Mouse (Mus musculus): Measurements from ENCODE around the gene Cacna2d2. TPM values are rescaled to one million over a fixed set of nuclear protein-coding genes. Genes with fewer than 3 reads are reported as not detected.

Gene Cacna2d2
- polyA plus RNA-seq, 1 experiment from 2014 or later = 0.18 TPM

GRCm38 (mm10) chr9:107456667-107457066 is 57.3 kb downstream of the Cacna2d2 start:
- H3K9ac ChIP-seq (ENCODE audit: low read depth, low read length) = no peak overlapping the region
- H3K4me3 ChIP-seq (ENCODE audit: low read depth, low read length) = no peak overlapping the region
- no peak overlapping the region for H3K4me2 ChIP-seq
- H3K27ac ChIP-seq (ENCODE audit: low read depth, low read length) = no peak overlapping the region
- no peak for ATAC-seq (replicated peaks; ENCODE audit: low FRiP score)
- no peaks in the 10 kb centered on the region for H3K36me3 ChIP-seq (ENCODE audit: control insufficient read depth, insufficient read depth, low read length)
- DNase-seq (ENCODE audit: low spot score) = no peak
- H3K9me3 ChIP-seq (ENCODE audit: control insufficient read depth, low read length) = no peaks in the 10 kb centered on the region
- 0 out of 2 replicates have a peak, but pooled peaks cover 2% of the 10 kb centered on the region for H3K4me1 ChIP-seq (replicated peaks; ENCODE audit: control insufficient read depth, insufficient read depth, low read length)
- peaks cover 9% of the 10 kb centered on the region for H3K27me3 ChIP-seq (replicated peaks; ENCODE audit: control insufficient read depth, insufficient read depth, low read length)
- 68% methylated on average over 15 of the region's 15 CpGs for WGBS

- Histone ChIP-seq H3K9me3 (ENCODE audit: control insufficient read depth, low read length) (no peaks in the 10 kb centered on the region), H3K9ac (ENCODE audit: low read depth, low read length) (no peak overlapping the region), H3K4me2 (peak overlapping the region; percentile 23), H3K4me1 (replicated peaks; ENCODE audit: control insufficient read depth, insufficient read depth, low read length) (peaks cover 19% of the 10 kb centered on the region), H3K27me3 (replicated peaks; ENCODE audit: control insufficient read depth, insufficient read depth, low read length) (peaks cover 13% of the 10 kb centered on the region), H3K27ac (ENCODE audit: low read depth, low read length) (0 out of 2 replicates have a peak overlapping the region, but pooled peaks have one; percentile 34), H3K36me3 (ENCODE audit: control insufficient read depth, insufficient read depth, low read length) (no peaks in the 10 kb centered on the region), H3K4me3 (ENCODE audit: low read depth, low read length) (no peak overlapping the region)
- ATAC-seq (replicated peaks; ENCODE audit: low FRiP score) = peak; percentile 77
- no peak for DNase-seq (ENCODE audit: low spot score)
- 30% methylated on average over 5 of the region's 5 CpGs for whole genome bisulfite sequencing
These were observed 63.5 kb downstream of the Cacna2d2 start for GRCm38 (mm10) chr9:107462907-107463306.

GRCm38 (mm10) chr9:107463509-107463908 is 64.1 kb downstream of the Cacna2d2 start:
- ATAC-seq (replicated peaks; ENCODE audit: low FRiP score) (peak; percentile 69), DNase-seq (ENCODE audit: low spot score) (peak; percentile 82)
- Histone ChIP-seq H3K27ac (ENCODE audit: low read depth, low read length) (0 out of 2 replicates have a peak overlapping the region, but pooled peaks have one; percentile 34), H3K4me1 (replicated peaks; ENCODE audit: control insufficient read depth, insufficient read depth, low read length) (peaks cover 19% of the 10 kb centered on the region), H3K9me3 (ENCODE audit: control insufficient read depth, low read length) (no peaks in the 10 kb centered on the region), H3K27me3 (replicated peaks; ENCODE audit: control insufficient read depth, insufficient read depth, low read length) (peaks cover 13% of the 10 kb centered on the region), H3K36me3 (ENCODE audit: control insufficient read depth, insufficient read depth, low read length) (no peaks in the 10 kb centered on the region), H3K4me3 (ENCODE audit: low read depth, low read length) (no peak overlapping the region), H3K4me2 (peak overlapping the region; percentile 23), H3K9ac (ENCODE audit: low read depth, low read length) (no peak overlapping the region)
- WGBS = 10% methylated on average over 7 of the region's 7 CpGs

GRCm38 (mm10) chr9:107464130-107464529 is 64.7 kb downstream of the Cacna2d2 start:
- Histone ChIP-seq H3K9ac (ENCODE audit: low read depth, low read length) (no peak overlapping the region), H3K36me3 (ENCODE audit: control insufficient read depth, insufficient read depth, low read length) (no peaks in the 10 kb centered on the region), H3K9me3 (ENCODE audit: control insufficient read depth, low read length) (no peaks in the 10 kb centered on the region), H3K27ac (ENCODE audit: low read depth, low read length) (no peak overlapping the region), H3K4me3 (ENCODE audit: low read depth, low read length) (no peak overlapping the region), H3K27me3 (replicated peaks; ENCODE audit: control insufficient read depth, insufficient read depth, low read length) (peaks cover 13% of the 10 kb centered on the region), H3K4me1 (replicated peaks; ENCODE audit: control insufficient read depth, insufficient read depth, low read length) (peaks cover 19% of the 10 kb centered on the region), H3K4me2 (peak overlapping the region; percentile 16; the same call in 1 of the 2 replicates)
- DNase-seq (ENCODE audit: low spot score) (no peak), ATAC-seq (replicated peaks; ENCODE audit: low FRiP score) (peak; percentile 69)
- 11% methylated on average over 9 of the region's 9 CpGs for WGBS

GRCm38 (mm10) chr9:107465657-107466056 is 66.2 kb downstream of the Cacna2d2 start:
- Histone ChIP-seq H3K36me3 (ENCODE audit: control insufficient read depth, insufficient read depth, low read length) (no peaks in the 10 kb centered on the region), H3K4me2 (no peak overlapping the region), H3K9ac (ENCODE audit: low read depth, low read length) (no peak overlapping the region), H3K9me3 (ENCODE audit: control insufficient read depth, low read length) (no peaks in the 10 kb centered on the region), H3K4me3 (ENCODE audit: low read depth, low read length) (no peak overlapping the region), H3K4me1 (replicated peaks; ENCODE audit: control insufficient read depth, insufficient read depth, low read length) (peaks cover 19% of the 10 kb centered on the region), H3K27ac (ENCODE audit: low read depth, low read length) (no peak overlapping the region), H3K27me3 (replicated peaks; ENCODE audit: control insufficient read depth, insufficient read depth, low read length) (peaks cover 9% of the 10 kb centered on the region)
- WGBS = 49% methylated on average over 6 of the region's 6 CpGs
- DNase-seq (ENCODE audit: low spot score) = no peak
- ATAC-seq (replicated peaks; ENCODE audit: low FRiP score) = no peak

- peaks cover 5% of the 10 kb centered on the region; the same call in 1 of the 2 replicates for H3K4me1 ChIP-seq (replicated peaks; ENCODE audit: control insufficient read depth, insufficient read depth, low read length)
- no peak for DNase-seq (ENCODE audit: low spot score)
- no peaks in the 10 kb centered on the region for H3K9me3 ChIP-seq (ENCODE audit: control insufficient read depth, low read length)
- no peak for ATAC-seq (replicated peaks; ENCODE audit: low FRiP score)
- H3K27ac ChIP-seq (ENCODE audit: low read depth, low read length) = no peak overlapping the region
- H3K36me3 ChIP-seq (ENCODE audit: control insufficient read depth, insufficient read depth, low read length) = no peaks in the 10 kb centered on the region
- no peak overlapping the region for H3K4me3 ChIP-seq (ENCODE audit: low read depth, low read length)
- no peak overlapping the region for H3K9ac ChIP-seq (ENCODE audit: low read depth, low read length)
- WGBS = 83% methylated on average over 13 of the region's 13 CpGs
- H3K27me3 ChIP-seq (replicated peaks; ENCODE audit: control insufficient read depth, insufficient read depth, low read length) = peaks cover 10% of the 10 kb centered on the region
- H3K4me2 ChIP-seq = no peak overlapping the region
These were observed 69.9 kb downstream of the Cacna2d2 start for GRCm38 (mm10) chr9:107469213-107469795.

- no peak for DNase-seq (ENCODE audit: low spot score)
- Histone ChIP-seq H3K4me3 (ENCODE audit: low read depth, low read length) (no peak overlapping the region), H3K4me2 (no peak overlapping the region), H3K27ac (ENCODE audit: low read depth, low read length) (no peak overlapping the region), H3K9me3 (ENCODE audit: control insufficient read depth, low read length) (no peaks in the 10 kb centered on the region), H3K36me3 (ENCODE audit: control insufficient read depth, insufficient read depth, low read length) (no peaks in the 10 kb centered on the region), H3K27me3 (replicated peaks; ENCODE audit: control insufficient read depth, insufficient read depth, low read length) (peaks cover 6% of the 10 kb centered on the region), H3K4me1 (replicated peaks; ENCODE audit: control insufficient read depth, insufficient read depth, low read length) (no peaks in the 10 kb centered on the region), H3K9ac (ENCODE audit: low read depth, low read length) (no peak overlapping the region)
- 67% methylated on average over 15 of the region's 15 CpGs for WGBS
- no peak for ATAC-seq (replicated peaks; ENCODE audit: low FRiP score)
These were observed 71.0 kb downstream of the Cacna2d2 start for GRCm38 (mm10) chr9:107470427-107470826.

GRCm38 (mm10) chr9:107474016-107474415 is 74.6 kb downstream of the Cacna2d2 start:
- H3K36me3 ChIP-seq (ENCODE audit: control insufficient read depth, insufficient read depth, low read length) = no peaks in the 10 kb centered on the region
- peaks cover 3% of the 10 kb centered on the region; the same call in 1 of the 2 replicates for H3K27me3 ChIP-seq (replicated peaks; ENCODE audit: control insufficient read depth, insufficient read depth, low read length)
- H3K4me2 ChIP-seq = no peak overlapping the region
- H3K4me1 ChIP-seq (replicated peaks; ENCODE audit: control insufficient read depth, insufficient read depth, low read length) = no peaks in the 10 kb centered on the region
- 72% methylated on average over 1 of the region's 1 CpGs for WGBS
- H3K9ac ChIP-seq (ENCODE audit: low read depth, low read length) = no peak overlapping the region
- H3K27ac ChIP-seq (ENCODE audit: low read depth, low read length) = no peak overlapping the region
- no peak overlapping the region for H3K4me3 ChIP-seq (ENCODE audit: low read depth, low read length)
- H3K9me3 ChIP-seq (ENCODE audit: control insufficient read depth, low read length) = no peaks in the 10 kb centered on the region
- DNase-seq (ENCODE audit: low spot score) = no peak
- ATAC-seq (replicated peaks; ENCODE audit: low FRiP score) = no peak

- 37% methylated on average over 5 of the region's 5 CpGs for WGBS
- Histone ChIP-seq H3K4me3 (ENCODE audit: low read depth, low read length) (no peak overlapping the region), H3K4me2 (peak overlapping the region; percentile 37; the same call in 1 of the 2 replicates), H3K4me1 (replicated peaks; ENCODE audit: control insufficient read depth, insufficient read depth, low read length) (peaks cover 5% of the 10 kb centered on the region), H3K27me3 (replicated peaks; ENCODE audit: control insufficient read depth, insufficient read depth, low read length) (peaks cover 10% of the 10 kb centered on the region; the same call in 1 of the 2 replicates), H3K27ac (ENCODE audit: low read depth, low read length) (no peak overlapping the region), H3K36me3 (ENCODE audit: control insufficient read depth, insufficient read depth, low read length) (no peaks in the 10 kb centered on the region), H3K9ac (ENCODE audit: low read depth, low read length) (no peak overlapping the region), H3K9me3 (ENCODE audit: control insufficient read depth, low read length) (no peaks in the 10 kb centered on the region)
- DNase-seq (ENCODE audit: low spot score) (no peak), ATAC-seq (replicated peaks; ENCODE audit: low FRiP score) (no peak)
These were observed 79.6 kb downstream of the Cacna2d2 start for GRCm38 (mm10) chr9:107478979-107479378.
